Mouse (Mus musculus): ENCODE results near the gene Rfc4. TPM values are rescaled to one million over a fixed set of nuclear protein-coding genes. Genes with fewer than 3 reads are reported as not detected.
A peak's percentile ranks its signal among the peaks of the same experiment; 100 is the strongest.

The Rfc4 gene
- total RNA-seq, 1 experiment = 71.7 TPM

- TF ChIP-seq ZNF384 (IDR thresholded peaks at IDR 0.05; ENCODE audit: low read depth, low read length) (no peak), MAFK (IDR thresholded peaks at IDR 0.05; ENCODE audit: insufficient read depth, low read depth, low read length) (no peak)
- no peak for DNase-seq (ENCODE audit: low read depth, low spot score)
- Histone ChIP-seq H3K4me3 (ENCODE audit: insufficient read depth in 1 of 2, low read depth in 1 of 2, low read length in 2 of 2, poor library complexity in 1 of 2, severe bottlenecking in 1 of 2) (peak overlapping the region; percentile 81 to 83), H3K27ac (ENCODE audit: insufficient read depth, low read depth, low read length, poor library complexity, severe bottlenecking) (peak overlapping the region; percentile 87; the same call in 1 of the 2 replicates), H3K36me3 (ENCODE audit: control insufficient read depth, insufficient read depth, low read length, poor library complexity, severe bottlenecking) (peaks cover 7% of the 10 kb centered on the region), H3K4me1 (ENCODE audit: control insufficient read depth in 2 of 2, insufficient read depth in 2 of 2, low read length in 2 of 2, poor library complexity in 1 of 2) (peaks cover 0 to 2% of the 10 kb centered on the region in 2 experiments; a peak in 1 of 4 replicates), H3K9me3 (ENCODE audit: control insufficient read depth, insufficient read depth, low read depth, low read length) (no peaks in the 10 kb centered on the region), H3K9ac (ENCODE audit: insufficient read depth, low read depth, low read length, poor library complexity, severe bottlenecking) (peak overlapping the region; percentile 93)
- in situ Hi-C loops (cut with MboI; ENCODE audit: low sequenced_read_pairs in 2 of 2, unreplicated experiment in 2 of 2) = no loop called here
Observed at GRCm38 (mm10) chr16:23127311-23127672, 245 bp downstream of the Rfc4 start.

- no peak for DNase-seq (ENCODE audit: low read depth, low spot score)
- in situ Hi-C loops (cut with MboI; ENCODE audit: low sequenced_read_pairs in 2 of 2, unreplicated experiment in 2 of 2) = loop anchor here in 1 of 2 experiments (25.0 kb wide), 1 partner anchor 712 kb away; no protein-coding TSS in a partner anchor
- H3K4me1 ChIP-seq (ENCODE audit: control insufficient read depth in 2 of 2, insufficient read depth in 2 of 2, low read length in 2 of 2, poor library complexity in 1 of 2) = peaks cover 0 to 2% of the 10 kb centered on the region in 2 experiments; a peak in 1 of 4 replicates
- H3K9me3 ChIP-seq (ENCODE audit: control insufficient read depth, insufficient read depth, low read depth, low read length) = no peaks in the 10 kb centered on the region
- TF ChIP-seq ZC3H11A (IDR thresholded peaks at IDR 0.05; ENCODE audit: borderline replicate concordance, low read depth, low read length) (no peak), CHD2 (IDR thresholded peaks at IDR 0.05; ENCODE audit: low read depth, low read length) (no peak), ZNF384 (IDR thresholded peaks at IDR 0.05; ENCODE audit: low read depth, low read length) (no peak), HCFC1 (IDR thresholded peaks at IDR 0.05; ENCODE audit: borderline replicate concordance, insufficient read depth, low read length) (no peak), MAFK (IDR thresholded peaks at IDR 0.05; ENCODE audit: insufficient read depth, low read depth, low read length) (no peak)
- peaks cover 14% of the 10 kb centered on the region for H3K36me3 ChIP-seq (ENCODE audit: control insufficient read depth, insufficient read depth, low read length, poor library complexity, severe bottlenecking)
- no peak overlapping the region for H3K27ac ChIP-seq (ENCODE audit: insufficient read depth, low read depth, low read length, poor library complexity, severe bottlenecking)
- no peak overlapping the region for H3K4me3 ChIP-seq (ENCODE audit: insufficient read depth in 1 of 2, low read depth in 1 of 2, low read length in 2 of 2, poor library complexity in 1 of 2, severe bottlenecking in 1 of 2)
- H3K9ac ChIP-seq (ENCODE audit: insufficient read depth, low read depth, low read length, poor library complexity, severe bottlenecking) = no peak overlapping the region
Observed at GRCm38 (mm10) chr16:23124398-23124797, 3.1 kb downstream of the Rfc4 start.

GRCm38 (mm10) chr16:23123104-23123503, 4.4 kb downstream of the Rfc4 start:
- in situ Hi-C loops (cut with MboI; ENCODE audit: low sequenced_read_pairs in 2 of 2, unreplicated experiment in 2 of 2) = loop anchor here in 1 of 2 experiments (25.0 kb wide), 1 partner anchor 711 kb away; no protein-coding TSS in a partner anchor
- H3K27ac ChIP-seq (ENCODE audit: insufficient read depth, low read depth, low read length, poor library complexity, severe bottlenecking) = no peak overlapping the region
- DNase-seq (ENCODE audit: low read depth, low spot score) = no peak
- TF ChIP-seq ZNF384 (IDR thresholded peaks at IDR 0.05; ENCODE audit: low read depth, low read length) (no peak), HCFC1 (IDR thresholded peaks at IDR 0.05; ENCODE audit: borderline replicate concordance, insufficient read depth, low read length) (no peak), MAFK (IDR thresholded peaks at IDR 0.05; ENCODE audit: insufficient read depth, low read depth, low read length) (no peak), CHD2 (IDR thresholded peaks at IDR 0.05; ENCODE audit: low read depth, low read length) (no peak), ZC3H11A (IDR thresholded peaks at IDR 0.05; ENCODE audit: borderline replicate concordance, low read depth, low read length) (no peak)
- H3K36me3 ChIP-seq (ENCODE audit: control insufficient read depth, insufficient read depth, low read length, poor library complexity, severe bottlenecking) = peaks cover 17% of the 10 kb centered on the region
- H3K4me3 ChIP-seq (ENCODE audit: insufficient read depth in 1 of 2, low read depth in 1 of 2, low read length in 2 of 2, poor library complexity in 1 of 2, severe bottlenecking in 1 of 2) = no peak overlapping the region
- H3K9ac ChIP-seq (ENCODE audit: insufficient read depth, low read depth, low read length, poor library complexity, severe bottlenecking) = no peak overlapping the region
- H3K9me3 ChIP-seq (ENCODE audit: control insufficient read depth, insufficient read depth, low read depth, low read length) = no peaks in the 10 kb centered on the region
- H3K4me1 ChIP-seq (ENCODE audit: control insufficient read depth in 2 of 2, insufficient read depth in 2 of 2, low read length in 2 of 2, poor library complexity in 1 of 2) = peaks cover 0 to 2% of the 10 kb centered on the region in 2 experiments; a peak in 1 of 4 replicates

- Histone ChIP-seq H3K9ac (ENCODE audit: insufficient read depth, low read depth, low read length, poor library complexity, severe bottlenecking) (no peak overlapping the region), H3K4me1 (ENCODE audit: control insufficient read depth in 2 of 2, insufficient read depth in 2 of 2, low read length in 2 of 2, poor library complexity in 1 of 2) (peaks cover 0 to 2% of the 10 kb centered on the region in 2 experiments; a peak in 1 of 4 replicates), H3K36me3 (ENCODE audit: control insufficient read depth, insufficient read depth, low read length, poor library complexity, severe bottlenecking) (peaks cover 17% of the 10 kb centered on the region), H3K9me3 (ENCODE audit: control insufficient read depth, insufficient read depth, low read depth, low read length) (no peaks in the 10 kb centered on the region), H3K27ac (ENCODE audit: insufficient read depth, low read depth, low read length, poor library complexity, severe bottlenecking) (no peak overlapping the region), H3K4me3 (ENCODE audit: insufficient read depth in 1 of 2, low read depth in 1 of 2, low read length in 2 of 2, poor library complexity in 1 of 2, severe bottlenecking in 1 of 2) (no peak overlapping the region)
- no peak for TF ChIP-seq ZC3H11A (IDR thresholded peaks at IDR 0.05; ENCODE audit: borderline replicate concordance, low read depth, low read length)
- no peak for TF ChIP-seq ZNF384 (IDR thresholded peaks at IDR 0.05; ENCODE audit: low read depth, low read length)
- no peak for TF ChIP-seq HCFC1 (IDR thresholded peaks at IDR 0.05; ENCODE audit: borderline replicate concordance, insufficient read depth, low read length)
- no peak for TF ChIP-seq MAFK (IDR thresholded peaks at IDR 0.05; ENCODE audit: insufficient read depth, low read depth, low read length)
- no peak for TF ChIP-seq CHD2 (IDR thresholded peaks at IDR 0.05; ENCODE audit: low read depth, low read length)
- in situ Hi-C loops (cut with MboI; ENCODE audit: low sequenced_read_pairs in 2 of 2, unreplicated experiment in 2 of 2) = loop anchor here in 1 of 2 experiments (25.0 kb wide), 1 partner anchor 710 kb away; no protein-coding TSS in a partner anchor
- no peak for DNase-seq (ENCODE audit: low read depth, low spot score)
Observed at GRCm38 (mm10) chr16:23122446-23122845, 5.1 kb downstream of the Rfc4 start.

- in situ Hi-C loops (cut with MboI; ENCODE audit: low sequenced_read_pairs in 2 of 2, unreplicated experiment in 2 of 2) = loop anchor here in 1 of 2 experiments (25.0 kb wide), 1 partner anchor 705 kb away; no protein-coding TSS in a partner anchor
- Histone ChIP-seq H3K27ac (ENCODE audit: insufficient read depth, low read depth, low read length, poor library complexity, severe bottlenecking) (no peak overlapping the region), H3K9me3 (ENCODE audit: control insufficient read depth, insufficient read depth, low read depth, low read length) (no peaks in the 10 kb centered on the region), H3K9ac (ENCODE audit: insufficient read depth, low read depth, low read length, poor library complexity, severe bottlenecking) (no peak overlapping the region), H3K36me3 (ENCODE audit: control insufficient read depth, insufficient read depth, low read length, poor library complexity, severe bottlenecking) (peaks cover 22% of the 10 kb centered on the region), H3K4me1 (ENCODE audit: control insufficient read depth in 2 of 2, insufficient read depth in 2 of 2, low read length in 2 of 2, poor library complexity in 1 of 2) (no peaks in the 10 kb centered on the region), H3K4me3 (ENCODE audit: insufficient read depth in 1 of 2, low read depth in 1 of 2, low read length in 2 of 2, poor library complexity in 1 of 2, severe bottlenecking in 1 of 2) (no peak overlapping the region)
- no peak for DNase-seq (ENCODE audit: low read depth, low spot score)
- TF ChIP-seq CHD2 (IDR thresholded peaks at IDR 0.05; ENCODE audit: low read depth, low read length) (no peak), ZNF384 (IDR thresholded peaks at IDR 0.05; ENCODE audit: low read depth, low read length) (no peak), ZC3H11A (IDR thresholded peaks at IDR 0.05; ENCODE audit: borderline replicate concordance, low read depth, low read length) (no peak), MAFK (IDR thresholded peaks at IDR 0.05; ENCODE audit: insufficient read depth, low read depth, low read length) (no peak), HCFC1 (IDR thresholded peaks at IDR 0.05; ENCODE audit: borderline replicate concordance, insufficient read depth, low read length) (no peak)
Observed at GRCm38 (mm10) chr16:23117173-23117572, 10.4 kb downstream of the Rfc4 start.
